Mouse (Mus musculus) spleen, adult 2 months (tissue): ENCODE measurements around the gene Skap1.

Source experiments
- CTCF ChIP-seq: fragments of 200-500 bp; IDR thresholded peaks from 2 replicates; pipeline ENCODE4 v1.5.1; 2011; ENCODE audit warnings: mild to moderate bottlenecking, inconsistent platforms; ENCODE audit not compliant: insufficient read depth, insufficient read length, insufficient replicate concordance; ENCODE audit errors: extremely low read depth
- POLR2A ChIP-seq: fragments of 200-500 bp; IDR thresholded peaks from 2 replicates; pipeline ENCODE4 v1.6.1; 2011; ENCODE audit warnings: low read depth, low read length, inconsistent platforms

DNA sequence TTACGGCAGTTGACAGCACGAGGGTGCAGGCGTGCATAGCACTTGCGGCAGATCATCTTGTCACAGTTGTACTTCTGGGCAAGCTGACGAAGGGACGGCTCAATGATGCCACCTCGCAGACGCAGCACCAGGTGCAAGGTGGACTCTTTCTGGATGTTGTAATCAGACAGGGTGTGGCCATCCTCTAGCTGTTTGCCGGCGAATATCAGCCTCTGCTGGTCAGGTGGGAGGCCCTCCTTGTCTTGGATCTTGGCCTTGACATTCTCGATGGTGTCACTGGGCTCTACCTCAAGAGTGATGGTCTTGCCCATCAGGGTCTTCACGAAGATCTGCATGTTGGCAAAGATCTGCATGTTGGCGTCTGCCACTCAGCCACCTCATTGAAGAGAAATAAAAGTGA is 331.1 kb downstream of the Skap1 start:
- TF ChIP-seq CTCF (no peak), POLR2A (no peak)
